Mouse (Mus musculus) lung, adult 2 months (tissue): ENCODE measurements around the gene Naa50. TPM values are rescaled to one million over a fixed set of nuclear protein-coding genes. Genes with fewer than 3 reads are reported as not detected.

Source experiments
- DNase-seq: peaks from one replicate; pipeline ENCODE4 v3.0.0; 2022
- H3K4me1 ChIP-seq: fragments of 200-500 bp; 2 replicates; pipeline ENCODE4 v1.6.1; 2011; ENCODE audit warnings: low read length; ENCODE audit not compliant: control insufficient read depth, insufficient read depth
- H3K4me3 ChIP-seq: fragments of 200-500 bp; replicated peaks from 2 replicates; pipeline ENCODE3; 2011; ENCODE audit warnings: low read depth, mild to moderate bottlenecking, control low read depth, low read length; ENCODE audit errors: extremely low read depth
- CTCF ChIP-seq: fragments of 200-500 bp; IDR thresholded peaks from 2 replicates; pipeline ENCODE4 v1.5.1; 2011; ENCODE audit warnings: mild to moderate bottlenecking, low read length, control low read depth; ENCODE audit not compliant: insufficient read depth
- POLR2A ChIP-seq: fragments of 200-500 bp; IDR thresholded peaks from 2 replicates; pipeline ENCODE4 v1.6.1; 2011; ENCODE audit warnings: low read depth, mild to moderate bottlenecking, control low read depth, low read length, borderline replicate concordance; ENCODE audit errors: extremely low read depth
- WGBS: fragments of 180-500 bp; shearing (Covaris S2); methylation state at CpG from one replicate; pipeline ENCODE4 v1.1.7; 2018; 5-methylcytosine and 5-hydroxymethylcytosine counted together
- polyA plus RNA-seq: library from polyadenylated mRNA; depleted of rRNA; stranded (reverse); fragments of >200 nt; gene quantifications from 2 replicates; pipeline ENCODE4 v1.2.3, GENCODE M21; 2012

Naa50 gene
- polyA plus RNA-seq, 1 experiment: 8.3 TPM

- DNase-seq: peak; percentile 96
- peak overlapping the region; percentile 82 for H3K4me3 ChIP-seq
- TF ChIP-seq POLR2A (no peak), CTCF (0 out of 2 replicates have a peak, but pooled peaks have one; percentile 6)
- H3K4me1 ChIP-seq: peaks cover 13% of the 10 kb centered on the region
- WGBS: under 1% methylated on average over 26 of the region's 26 CpGs
Measured at GRCm38 (mm10) chr16:44172297-44173154, 32.9 kb downstream of the Naa50 start.

GRCm38 (mm10) chr16:44173155-44173941 lies 33.7 kb downstream of the Naa50 start, which contains the start of gene Usf3:
Gene Usf3, plus strand, starts transcription at chr16:44173246.
- no peak for TF ChIP-seq POLR2A
- no peak for TF ChIP-seq CTCF
- peak; percentile 74 for DNase-seq
- Histone ChIP-seq H3K4me3 (peak within 1 kb of the TSS; percentile 82), H3K4me1 (peaks cover 13% of the 10 kb centered on the region)
- under 1% methylated on average over 68 of the region's 77 CpGs for WGBS

- 5% methylated on average over 7 of the region's 7 CpGs for WGBS
- H3K4me3 ChIP-seq: peak overlapping the region; percentile 80
- no peak for DNase-seq
- peaks cover 13% of the 10 kb centered on the region for H3K4me1 ChIP-seq
- TF ChIP-seq POLR2A (no peak), CTCF (no peak)
Measured at GRCm38 (mm10) chr16:44173966-44174530, 34.4 kb downstream of the Naa50 start.

GRCm38 (mm10) chr16:44175001-44175400 lies 35.4 kb downstream of the Naa50 start:
- H3K4me3 ChIP-seq: no peak overlapping the region
- H3K4me1 ChIP-seq: peaks cover 13% of the 10 kb centered on the region
- WGBS: 35% methylated on average over 1 of the region's 1 CpGs
- no peak for TF ChIP-seq POLR2A
- no peak for TF ChIP-seq CTCF
- no peak for DNase-seq

- Histone ChIP-seq H3K4me3 (no peak overlapping the region), H3K4me1 (peaks cover 13% of the 10 kb centered on the region)
- no peak for DNase-seq
- TF ChIP-seq POLR2A (no peak), CTCF (no peak)
- 95% methylated on average over 2 of the region's 2 CpGs for WGBS
Measured at GRCm38 (mm10) chr16:44176511-44176910, 36.9 kb downstream of the Naa50 start.

- TF ChIP-seq CTCF: no peak
- no peak for TF ChIP-seq POLR2A
- no peak overlapping the region for H3K4me3 ChIP-seq
- WGBS: 52% methylated on average over 1 of the region's 1 CpGs
- DNase-seq: peak; percentile 37
- H3K4me1 ChIP-seq: peaks cover 13% of the 10 kb centered on the region
Measured at GRCm38 (mm10) chr16:44178555-44178954, 38.9 kb downstream of the Naa50 start.

- no peak for DNase-seq
- no peak overlapping the region for H3K4me3 ChIP-seq
- TF ChIP-seq POLR2A: no peak
- no peak for TF ChIP-seq CTCF
- no peaks in the 10 kb centered on the region for H3K4me1 ChIP-seq
- 94% methylated on average over 1 of the region's 1 CpGs for WGBS
Measured at GRCm38 (mm10) chr16:44182597-44182996, 43.0 kb downstream of the Naa50 start.

- DNase-seq: no peak
- no peak overlapping the region for H3K4me3 ChIP-seq
- 64% methylated on average over 3 of the region's 3 CpGs for WGBS
- no peak for TF ChIP-seq POLR2A
- no peak for TF ChIP-seq CTCF
- no peaks in the 10 kb centered on the region for H3K4me1 ChIP-seq
Measured at GRCm38 (mm10) chr16:44184769-44185168, 45.1 kb downstream of the Naa50 start.

GRCm38 (mm10) chr16:44187172-44187571 lies 47.5 kb downstream of the Naa50 start:
- no peak overlapping the region for H3K4me3 ChIP-seq
- no peak for DNase-seq
- TF ChIP-seq CTCF (no peak), POLR2A (no peak)
- H3K4me1 ChIP-seq: peaks cover 4% of the 10 kb centered on the region; the same call in 1 of the 2 replicates
- 60% methylated on average over 4 of the region's 4 CpGs for WGBS
